In the genomic region with DNA sequence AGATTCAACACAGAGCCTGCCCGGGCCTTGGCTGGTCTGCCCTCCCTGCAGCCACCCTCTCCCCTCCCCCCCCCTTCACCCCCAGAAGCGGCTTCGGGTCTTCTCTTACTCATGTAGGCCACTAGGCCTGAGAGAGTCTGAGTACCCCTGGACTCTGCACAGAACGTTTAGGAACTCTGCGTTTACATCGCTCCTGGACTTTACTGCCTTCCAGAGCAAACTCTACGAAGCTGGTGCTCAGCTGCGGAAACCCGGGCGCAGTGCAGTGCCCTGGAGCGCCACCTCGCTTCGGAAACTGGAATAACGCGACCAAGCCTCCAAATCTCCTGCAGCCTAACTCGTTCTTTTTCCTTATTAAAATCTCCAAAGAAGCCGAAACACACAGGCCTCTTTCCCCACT, we compare ENCODE assay signal across 8 mouse cellular contexts. TPM values are rescaled to one million over a fixed set of nuclear protein-coding genes. Genes with fewer than 3 reads are reported as not detected.
DNase-seq lines count a peak whose midpoint lies in the region; ATAC-seq and TF ChIP-seq lines count a peak whose summit lies in the region.

No protein-coding gene starts in this region.

- no peak overlapping the region for H3K9ac ChIP-seq in ES-E14 (ENCODE audit: insufficient read depth, low read depth, low read length, poor library complexity, severe bottlenecking)
- peak overlapping the region; percentile 47 for H3K9ac ChIP-seq in hindbrain, embryonic 12.5 days
- peak overlapping the region; percentile 34 for H3K9ac ChIP-seq in lung, embryonic 14.5 days

- H3K9me3 ChIP-seq in ES-E14 (ENCODE audit: control insufficient read depth, insufficient read depth, low read depth, low read length): no peaks in the 10 kb centered on the region
- H3K9me3 ChIP-seq in hindbrain, embryonic 12.5 days (replicated peaks): no peaks in the 10 kb centered on the region
- no peaks in the 10 kb centered on the region for H3K9me3 ChIP-seq in lung, embryonic 14.5 days (ENCODE audit: low read depth, low read length)

- no peaks in the 10 kb centered on the region for H3K36me3 ChIP-seq in ES-E14 (ENCODE audit: control insufficient read depth, insufficient read depth, low read length, poor library complexity, severe bottlenecking)
- no peaks in the 10 kb centered on the region for H3K36me3 ChIP-seq in hindbrain, embryonic 12.5 days
- peaks cover 4% of the 10 kb centered on the region for H3K36me3 ChIP-seq in lung, embryonic 14.5 days (ENCODE audit: insufficient read depth)

- H3K27ac ChIP-seq in ES-E14 (ENCODE audit: insufficient read depth, low read depth, low read length, poor library complexity, severe bottlenecking): no peak overlapping the region
- H3K27ac ChIP-seq in hindbrain, embryonic 12.5 days: peak overlapping the region; percentile 36; the same call in 1 of the 2 replicates
- H3K27ac ChIP-seq in lung, embryonic 14.5 days (ENCODE audit: low read depth): no peak overlapping the region

- peak; percentile 95 for TF ChIP-seq CTCF in lung, embryonic 14.5 days (IDR thresholded peaks at IDR 0.05; ENCODE audit: low read depth)

- WGBS in hindbrain, embryonic 12.5 days: under 1% methylated on average over 17 of the region's 17 CpGs
- 2% methylated on average over 17 of the region's 17 CpGs for WGBS in lung, embryonic 14.5 days

- DNase-seq in ES-E14 (ENCODE audit: low read depth, low spot score): no peak
- DNase-seq in cerebellum, adult 8-10 months: peak; percentile 54
- peak; percentile 28 to 82 for DNase-seq in frontal cortex, postnatal 10 days (ENCODE audit: low spot score in 2 of 2)
- peak; percentile 63 for DNase-seq in layer of hippocampus, adult 9-11 months
- peak; percentile 94 for DNase-seq in lung, embryonic 14.5 days
- DNase-seq in retina, embryonic 14.5 days (ENCODE audit: low spot score): peak; percentile 90

- peak overlapping the region; percentile 14 to 24; a peak in 1 of 4 replicates for H3K4me3 ChIP-seq in ES-E14 (ENCODE audit: insufficient read depth in 1 of 2, low read depth in 1 of 2, low read length in 2 of 2, poor library complexity in 1 of 2, severe bottlenecking in 1 of 2)
- peak overlapping the region; percentile 25 for H3K4me3 ChIP-seq in hindbrain, embryonic 12.5 days
- peak overlapping the region; percentile 15; the same call in 1 of the 2 replicates for H3K4me3 ChIP-seq in lung, embryonic 14.5 days (ENCODE audit: low read depth, low read length)

- ATAC-seq in hindbrain, embryonic 12.5 days (ENCODE audit: low FRiP score): peak; percentile 46
- peak; percentile 42 for ATAC-seq in lung, embryonic 14.5 days (ENCODE audit: insufficient read depth)
- ATAC-seq in monocyte, adult 5-6 weeks (replicated peaks; ENCODE audit: insufficient number of reproducible peaks, low FRiP score, low TSS enrichment, poor library complexity, severe bottlenecking): no peak

- H3K4me2 ChIP-seq in hindbrain, embryonic 12.5 days (replicated peaks): peak overlapping the region; percentile 77
- peak overlapping the region; percentile 63 for H3K4me2 ChIP-seq in lung, embryonic 14.5 days

- H3K4me1 ChIP-seq in ES-E14 (ENCODE audit: control insufficient read depth in 2 of 2, insufficient read depth in 2 of 2, low read length in 2 of 2, poor library complexity in 1 of 2): peaks cover 0 to 6% of the 10 kb centered on the region in 2 experiments; a peak in 2 of 4 replicates
- H3K4me1 ChIP-seq in hindbrain, embryonic 12.5 days: peaks cover 47% of the 10 kb centered on the region
- H3K4me1 ChIP-seq in lung, embryonic 14.5 days (ENCODE audit: insufficient read depth): no peaks in the 10 kb centered on the region

- in situ Hi-C loops in ES-E14 (cut with MboI; ENCODE audit: low sequenced_read_pairs in 2 of 2, unreplicated experiment in 2 of 2): loop anchor here (5.0 to 10.0 kb wide), 3 partner anchors 32 to 53 kb away; a partner anchor contains a TSS

- peaks cover 88% of the 10 kb centered on the region for H3K27me3 ChIP-seq in hindbrain, embryonic 12.5 days
- peaks cover 38% of the 10 kb centered on the region; the same call in 1 of the 2 replicates for H3K27me3 ChIP-seq in lung, embryonic 14.5 days (ENCODE audit: insufficient read depth, low read length)

TF ChIP-seq in ES-E14, 5 proteins besides CTCF, POLR2A, EP300 and RAD21:
- no peak for TF ChIP-seq ZNF384 (IDR thresholded peaks at IDR 0.05; ENCODE audit: low read depth, low read length)
- no peak for TF ChIP-seq CHD2 (IDR thresholded peaks at IDR 0.05; ENCODE audit: low read depth, low read length)
- no peak for TF ChIP-seq MAFK (IDR thresholded peaks at IDR 0.05; ENCODE audit: insufficient read depth, low read depth, low read length)
- TF ChIP-seq HCFC1 (IDR thresholded peaks at IDR 0.05; ENCODE audit: borderline replicate concordance, insufficient read depth, low read length): no peak
- TF ChIP-seq ZC3H11A (IDR thresholded peaks at IDR 0.05; ENCODE audit: borderline replicate concordance, low read depth, low read length): peak; percentile 70

RNA-seq across cellular contexts. Expression of a gene that starts 31.7 kb away (rescaled TPM):
- 0.58 and 1.3 TPM in 2 replicates for total RNA-seq in ES-E14 (2012; rRNA removed)
- polyA plus RNA-seq in hindbrain, embryonic 12.5 days (2016; fragmentation: Nextera tagmentation; extraction: Ambion mirVana): 133 and 146 TPM in 2 replicates
- 142 and 146 TPM in 2 replicates for polyA plus RNA-seq in lung, embryonic 14.5 days (2014; fragmentation: Nextera tagmentation; extraction: Ambion mirVana)
- total RNA-seq in monocyte, adult 5-6 weeks (2017): not detected in 3 replicates
